Mouse (Mus musculus): Measurements from ENCODE around the gene Padi4.

The Padi4 gene

GRCm38 (mm10) chr4:140787414-140787813 lies 13.4 kb upstream of the Padi4 start:
- DNase-seq = no peak

DNA sequence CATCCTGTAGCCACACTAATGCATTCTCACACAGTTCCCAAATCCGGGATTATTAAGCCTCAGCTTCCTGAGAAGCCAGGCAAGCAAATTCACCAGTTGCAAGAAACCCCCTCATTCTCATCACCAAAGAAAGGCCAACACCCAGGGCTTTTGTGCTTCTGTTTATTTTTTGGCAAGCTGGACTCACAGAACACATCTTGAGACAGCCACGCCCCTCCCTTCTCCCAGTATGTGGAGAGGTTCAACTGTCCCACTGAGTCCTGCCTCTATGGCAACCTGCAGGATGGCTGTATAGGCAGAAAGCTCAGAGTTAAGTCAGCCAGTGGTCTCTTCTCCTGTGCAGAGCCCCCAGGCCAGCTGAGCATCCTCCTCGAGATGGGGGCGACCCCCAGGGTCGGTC lies 11.2 kb upstream of the Padi4 start:
- DNase-seq = no peak

GRCm38 (mm10) chr4:140784292-140784945 lies 10.4 kb upstream of the Padi4 start:
- DNase-seq = no peak

DNA sequence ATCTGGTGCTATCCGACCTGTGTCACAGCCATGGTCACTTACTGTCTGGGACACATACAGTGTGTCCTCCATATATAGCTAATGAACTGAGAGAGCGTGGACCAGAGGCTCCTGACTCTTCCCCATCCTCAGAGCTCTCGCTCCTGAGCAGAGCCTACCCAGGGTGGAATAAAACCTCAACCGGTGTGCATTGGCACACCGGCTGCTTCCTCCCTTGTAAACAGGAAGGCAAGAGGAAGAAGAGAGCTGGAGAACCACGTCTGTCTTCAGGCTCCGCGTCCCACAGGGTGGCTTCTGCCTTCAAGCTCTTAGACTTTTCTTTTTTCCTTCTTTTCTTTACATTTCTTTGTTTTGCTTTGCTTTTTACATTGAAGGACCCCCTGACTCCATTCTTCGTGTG lies 8.8 kb upstream of the Padi4 start:
- DNase-seq = no peak

- no peak for DNase-seq
Measured at GRCm38 (mm10) chr4:140780507-140780906, 6.5 kb upstream of the Padi4 start.

DNA sequence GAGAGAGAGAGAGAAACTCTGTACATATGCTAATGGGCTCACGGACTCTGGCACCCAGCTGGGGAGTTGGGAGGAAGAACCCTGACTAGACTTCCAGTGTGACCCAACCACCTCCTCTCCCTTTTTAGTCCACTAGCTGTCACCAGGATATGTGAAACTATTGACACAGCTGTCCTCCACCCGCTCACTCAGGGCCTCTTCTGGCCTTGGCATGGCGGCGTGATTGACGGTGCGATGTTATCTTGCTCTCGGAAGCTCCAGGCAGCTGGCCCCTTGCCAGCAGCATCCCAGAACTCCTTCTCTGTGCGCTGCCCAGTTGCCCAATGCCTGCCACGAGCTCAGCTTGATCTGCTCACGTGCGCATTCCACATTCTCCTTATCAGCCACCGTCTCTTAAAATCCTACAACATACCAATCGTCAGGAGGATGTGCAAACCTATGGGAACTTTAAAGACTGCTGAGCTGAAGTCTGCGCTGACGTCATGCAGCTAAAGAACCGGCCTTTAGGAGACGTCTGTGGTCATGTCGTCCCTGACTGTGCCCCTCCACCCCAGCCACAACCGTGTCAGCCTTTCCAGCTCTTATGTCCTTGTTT lies 5.9 kb upstream of the Padi4 start:
- no peak for DNase-seq

GRCm38 (mm10) chr4:140776623-140777022 lies 2.6 kb upstream of the Padi4 start:
- DNase-seq = no peak

DNA sequence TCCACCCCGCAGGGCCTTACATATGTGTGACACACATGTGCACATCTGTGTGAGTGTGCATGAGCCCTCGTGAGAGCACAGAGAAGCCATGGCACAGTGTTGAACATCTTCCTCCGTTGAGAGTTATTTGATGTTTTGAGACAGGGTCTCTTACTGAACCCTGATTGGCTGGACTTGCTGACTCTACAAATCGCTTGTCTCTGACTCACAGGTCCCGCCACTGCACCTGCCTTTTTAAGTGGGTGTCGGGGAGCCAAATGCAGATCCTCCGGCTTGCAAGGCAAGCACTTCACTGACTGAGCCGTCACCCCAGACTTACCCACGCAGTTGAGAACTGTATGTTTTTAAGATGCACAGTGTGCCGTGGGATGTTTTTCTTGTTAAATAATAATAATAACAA lies 1.8 kb upstream of the Padi4 start:
- no peak for DNase-seq

DNA sequence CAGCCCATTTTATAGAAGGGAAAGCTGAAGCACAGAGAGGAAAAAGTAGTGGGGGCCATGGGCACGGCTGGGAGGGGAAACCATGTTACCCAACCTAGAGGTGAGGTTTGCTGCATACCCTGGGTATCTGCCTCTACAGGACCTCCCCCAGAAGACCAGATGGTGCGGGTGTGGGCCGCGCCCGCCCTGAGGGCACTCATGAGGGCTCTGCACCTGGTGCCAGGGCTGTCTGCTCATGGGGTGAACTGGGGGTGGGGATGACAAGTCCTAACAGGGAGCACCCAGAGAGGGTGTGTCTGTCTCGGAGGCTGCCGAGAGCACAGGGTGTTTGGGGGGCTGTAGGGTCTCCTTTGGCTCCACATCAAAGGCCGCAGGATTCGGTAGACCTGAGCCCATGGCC lies 857 bp upstream of the Padi4 start:
- no peak for DNase-seq

DNA sequence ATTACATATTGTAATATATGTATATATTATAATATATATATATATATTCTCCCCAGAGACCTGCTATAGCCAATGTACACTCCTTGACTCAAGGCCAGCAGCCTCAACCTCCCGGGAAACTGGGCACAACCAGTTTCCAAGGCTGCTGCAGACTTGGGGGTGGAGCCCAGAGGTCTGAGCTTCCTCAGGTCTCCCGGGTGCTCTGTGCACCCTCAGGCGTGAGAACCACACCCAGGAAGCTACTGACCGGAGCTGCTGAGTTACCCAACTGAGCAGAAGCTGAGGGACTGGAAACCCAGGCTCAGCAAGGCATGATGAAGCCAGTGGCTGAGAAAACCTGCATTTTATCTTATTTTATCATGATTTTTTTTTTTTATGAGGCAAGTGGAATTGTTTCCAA lies 2.9 kb downstream of the Padi4 start:
- no peak for DNase-seq

- DNase-seq = no peak
Measured at GRCm38 (mm10) chr4:140770433-140770832, 3.6 kb downstream of the Padi4 start.

- DNase-seq = no peak
Measured at GRCm38 (mm10) chr4:140768973-140769372, 5.1 kb downstream of the Padi4 start.

DNA sequence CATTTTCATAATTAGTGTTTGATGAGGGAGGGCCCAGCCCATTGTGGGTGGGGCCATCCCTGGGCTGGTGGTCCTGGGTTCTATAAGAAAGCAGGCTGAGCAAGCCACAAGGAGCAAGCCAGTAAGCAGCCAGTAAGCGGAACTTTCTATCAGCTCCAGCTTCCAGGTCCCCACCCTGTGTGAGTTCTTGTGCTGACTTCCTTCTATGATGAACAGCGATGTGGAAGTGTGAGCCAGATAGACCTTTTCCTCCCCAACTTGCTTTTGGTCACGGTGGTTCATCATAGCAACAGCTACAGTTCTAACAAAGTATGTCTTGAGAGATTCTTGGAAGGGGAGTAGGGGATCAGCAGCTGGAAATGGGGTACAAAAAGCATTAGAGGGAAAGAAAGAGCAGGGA lies 8.1 kb downstream of the Padi4 start:
- DNase-seq = no peak

DNA sequence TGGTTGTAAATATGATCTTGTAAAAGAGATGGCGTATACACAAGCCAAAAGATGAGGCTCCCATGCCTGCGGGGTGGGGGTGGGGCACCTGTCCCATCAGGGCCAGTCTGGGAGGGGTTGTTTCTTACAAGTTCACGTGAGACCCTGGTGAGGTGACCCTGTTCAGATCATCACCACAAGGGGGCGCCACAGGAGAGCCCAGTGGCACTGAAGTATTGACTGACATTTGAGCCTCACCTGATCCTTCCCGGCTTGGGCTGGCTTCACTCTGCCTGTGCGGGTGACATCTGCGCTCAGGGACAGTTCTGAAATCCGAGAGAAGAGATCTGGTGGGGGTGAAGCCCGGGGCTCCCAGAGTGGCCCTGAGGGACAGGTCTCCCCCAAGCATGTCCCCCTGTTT lies 10.9 kb downstream of the Padi4 start:
- peak; percentile 18 for DNase-seq

DNA sequence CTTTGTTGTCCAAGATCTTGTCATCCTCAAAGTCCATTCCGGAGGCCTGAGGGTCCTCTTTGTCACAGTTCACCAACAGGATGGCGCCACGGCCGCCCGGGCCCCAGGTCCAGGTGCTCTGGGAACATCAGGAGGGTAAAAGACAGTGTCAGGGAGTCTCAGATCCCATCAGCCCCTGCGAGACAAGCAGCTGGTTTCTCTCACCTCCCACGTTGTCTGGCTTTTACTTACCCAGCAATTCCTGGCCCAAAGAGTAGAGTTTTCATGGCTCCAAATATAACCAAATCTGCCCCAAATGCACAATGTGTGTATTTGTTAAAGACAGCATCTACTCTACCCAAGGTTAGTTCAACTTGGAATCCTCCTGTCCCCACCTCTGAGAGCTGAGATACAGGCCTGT lies 12.4 kb downstream of the Padi4 start:
- DNase-seq = no peak

DNA sequence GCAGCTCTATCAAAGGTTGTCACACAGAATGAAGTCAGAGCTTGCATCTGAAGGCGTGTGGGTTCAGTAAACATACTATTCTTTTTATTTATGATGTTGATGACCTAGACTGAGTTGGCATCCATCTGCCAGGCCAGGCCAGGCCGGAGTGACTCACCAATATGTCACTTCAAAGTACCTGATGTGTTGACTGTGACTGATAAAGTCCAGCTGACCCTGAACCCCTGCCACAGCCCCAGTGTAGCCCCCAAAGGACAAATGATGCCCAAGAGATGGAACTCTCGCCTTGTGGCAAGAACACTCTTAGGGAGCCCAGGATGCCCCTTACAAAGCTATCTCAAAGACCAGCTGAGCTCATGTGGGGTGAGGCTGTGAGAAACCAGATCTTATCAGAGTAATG lies 18.2 kb downstream of the Padi4 start:
- no peak for DNase-seq

DNA sequence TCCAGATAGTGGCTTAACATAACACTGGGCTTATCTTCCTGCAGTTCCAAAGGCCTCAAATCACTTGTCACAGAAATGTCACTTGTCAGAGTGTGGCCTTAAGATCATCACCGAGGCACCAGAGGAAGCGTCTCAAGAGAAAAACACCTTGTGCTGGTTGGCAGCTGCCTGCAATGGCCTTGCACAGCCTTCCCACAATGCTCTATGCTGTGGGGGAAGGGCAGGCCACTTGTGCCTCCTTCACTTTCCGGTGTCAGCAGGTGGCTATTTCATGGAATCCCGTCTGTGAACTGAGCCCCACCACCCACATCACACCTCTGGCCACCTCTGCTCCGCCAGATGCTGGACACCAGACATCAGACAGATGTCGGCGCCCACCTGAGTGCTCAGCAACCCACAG lies 20.7 kb downstream of the Padi4 start:
- no peak for DNase-seq

GRCm38 (mm10) chr4:140750328-140750727 lies 23.7 kb downstream of the Padi4 start:
- DNase-seq = peak; percentile 4

- DNase-seq = no peak
Measured at GRCm38 (mm10) chr4:140747978-140748377, 26.1 kb downstream of the Padi4 start.

DNA sequence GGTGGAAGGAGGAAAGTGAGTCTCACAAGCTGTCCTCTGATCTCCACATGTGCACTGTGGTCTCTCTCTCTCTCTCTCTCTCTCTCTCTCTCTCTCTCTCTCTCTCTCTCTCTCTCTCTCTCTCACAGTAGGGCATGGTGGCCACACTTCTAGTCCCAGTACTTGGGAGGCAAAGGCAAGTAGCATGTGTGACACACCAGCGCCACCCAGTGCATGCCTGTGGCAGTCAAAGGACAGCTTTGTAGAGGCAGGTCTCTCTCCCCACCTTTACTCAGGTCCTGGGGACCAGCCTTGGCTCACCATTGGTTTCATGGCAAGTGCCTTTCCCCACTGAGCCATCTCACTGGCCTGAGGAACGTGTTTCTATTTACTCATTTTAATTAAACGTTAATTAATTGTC lies 29.4 kb downstream of the Padi4 start:
- peak; percentile 31 for DNase-seq

DNA sequence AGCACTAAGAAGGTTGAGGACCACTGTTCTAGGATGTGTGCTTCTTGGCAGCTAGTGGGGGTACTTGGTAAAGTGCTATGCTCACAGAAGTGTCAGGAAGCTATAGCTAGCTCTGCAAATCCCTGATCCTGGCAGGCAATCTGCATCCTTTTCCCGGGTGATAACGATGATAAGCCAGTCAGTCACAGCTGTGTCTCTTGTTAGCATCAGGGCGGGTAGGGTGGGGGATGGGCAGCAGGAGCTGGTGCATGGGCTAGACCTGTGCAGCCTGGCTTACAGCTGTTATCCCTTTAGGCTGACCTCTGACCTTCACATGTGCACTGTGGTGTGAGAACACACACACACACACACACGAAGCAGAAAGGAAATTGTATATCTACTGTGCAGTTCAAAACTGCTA lies 30.9 kb downstream of the Padi4 start:
- DNase-seq = no peak

GRCm38 (mm10) chr4:140742543-140742942 lies 31.5 kb downstream of the Padi4 start, which contains the start of gene Padi6:
Padi6 (minus strand) TSS chr4:140742643.
- DNase-seq = no peak

- no peak for DNase-seq
Measured at GRCm38 (mm10) chr4:140741401-140741800, 32.6 kb downstream of the Padi4 start.

GRCm38 (mm10) chr4:140740655-140741054 lies 33.4 kb downstream of the Padi4 start:
- no peak for DNase-seq

DNA sequence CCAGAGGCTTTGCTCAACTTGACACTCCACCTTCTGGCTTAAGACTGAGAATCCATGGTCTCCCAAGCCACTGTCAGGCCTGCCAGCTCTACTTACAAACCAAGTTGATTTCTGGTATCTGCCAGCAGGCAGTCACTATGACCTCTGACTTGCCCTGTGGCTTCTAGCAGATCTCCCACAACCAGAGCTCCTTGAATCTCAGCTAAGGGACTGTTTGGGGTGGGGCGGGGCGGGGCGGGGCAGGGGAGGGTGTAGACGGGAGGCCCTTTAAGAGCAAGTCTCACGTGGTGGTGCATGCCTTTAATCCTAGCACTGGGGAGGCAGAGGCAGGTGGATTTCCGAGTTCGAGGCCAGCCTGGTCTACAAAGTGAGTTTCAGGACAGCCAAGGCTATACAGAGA lies 41.2 kb downstream of the Padi4 start:
- DNase-seq = no peak

All from cerebellum, adult 11 months (tissue).